Mouse (Mus musculus): Measurements from ENCODE around the gene Gsdme.
A peak's percentile ranks its signal among the peaks of the same experiment; 100 is the strongest.

Gsdme gene

GRCm38 (mm10) chr6:50263670-50264069, at the start of gene Gsdme:
Gene Gsdme (minus strand): TSS chr6:50263862.
- peak; percentile 14 for DNase-seq

GRCm38 (mm10) chr6:50312647-50313046, 49.0 kb upstream of the Gsdme start:
- DNase-seq = peak; percentile 84

GRCm38 (mm10) chr6:50309019-50309418, 45.4 kb upstream of the Gsdme start:
- peak; percentile 69 for DNase-seq

GRCm38 (mm10) chr6:50306625-50307024, 43.0 kb upstream of the Gsdme start:
- no peak for DNase-seq

- DNase-seq = peak; percentile 88
Observed at GRCm38 (mm10) chr6:50304949-50305491, 41.4 kb upstream of the Gsdme start.

GRCm38 (mm10) chr6:50301121-50301520, 37.5 kb upstream of the Gsdme start:
- DNase-seq = no peak

- no peak for DNase-seq
Observed at GRCm38 (mm10) chr6:50300622-50301021, 37.0 kb upstream of the Gsdme start.

GRCm38 (mm10) chr6:50299071-50299470, 35.4 kb upstream of the Gsdme start:
- DNase-seq = no peak

- no peak for DNase-seq
Observed at GRCm38 (mm10) chr6:50297671-50298070, 34.0 kb upstream of the Gsdme start.

GRCm38 (mm10) chr6:50295136-50295535, 31.5 kb upstream of the Gsdme start:
- DNase-seq = no peak

- DNase-seq = peak; percentile 88
Observed at GRCm38 (mm10) chr6:50294128-50294527, 30.5 kb upstream of the Gsdme start.

- no peak for DNase-seq
Observed at GRCm38 (mm10) chr6:50291650-50292049, 28.0 kb upstream of the Gsdme start.

- DNase-seq = peak; percentile 2
Observed at GRCm38 (mm10) chr6:50286881-50287280, 23.2 kb upstream of the Gsdme start.

- no peak for DNase-seq
Observed at GRCm38 (mm10) chr6:50279642-50280041, 16.0 kb upstream of the Gsdme start.

GRCm38 (mm10) chr6:50273947-50274346, 10.3 kb upstream of the Gsdme start:
- DNase-seq = no peak

GRCm38 (mm10) chr6:50273416-50273815, 9.8 kb upstream of the Gsdme start:
- DNase-seq = peak; percentile 1

GRCm38 (mm10) chr6:50262310-50262709, 1.4 kb downstream of the Gsdme start:
- peak; percentile 5 for DNase-seq

- no peak for DNase-seq
Observed at GRCm38 (mm10) chr6:50261922-50262261, 1.8 kb downstream of the Gsdme start.

GRCm38 (mm10) chr6:50261201-50261921, 2.3 kb downstream of the Gsdme start:
- peak; percentile 94 for DNase-seq

- DNase-seq = peak; percentile 16
Observed at GRCm38 (mm10) chr6:50255356-50255755, 8.3 kb downstream of the Gsdme start.

GRCm38 (mm10) chr6:50254723-50255184, 8.9 kb downstream of the Gsdme start:
- peak; percentile 84 for DNase-seq

- peak; percentile 9 for DNase-seq
Observed at GRCm38 (mm10) chr6:50252690-50253089, 11.0 kb downstream of the Gsdme start.

GRCm38 (mm10) chr6:50247791-50248190, 15.9 kb downstream of the Gsdme start:
- peak; percentile 1 for DNase-seq

- DNase-seq = peak; percentile 1
Observed at GRCm38 (mm10) chr6:50247356-50247755, 16.3 kb downstream of the Gsdme start.

GRCm38 (mm10) chr6:50244967-50245366, 18.7 kb downstream of the Gsdme start:
- no peak for DNase-seq

All from kidney, postnatal 10 days (tissue).